Mouse (Mus musculus): ENCODE results near the gene Ndfip2.

Gene Ndfip2

GRCm38 (mm10) chr14:105258379-105259034, at the start of gene Ndfip2:
Gene Ndfip2, plus strand, starts transcription at chr14:105258573.
- DNase-seq = peak; percentile 87 to 91

GRCm38 (mm10) chr14:105219525-105220376, 38.6 kb upstream of the Ndfip2 start:
- no peak for DNase-seq

GRCm38 (mm10) chr14:105222240-105222639, 36.1 kb upstream of the Ndfip2 start:
- no peak for DNase-seq

- no peak for DNase-seq
Measured at GRCm38 (mm10) chr14:105225790-105226189, 32.6 kb upstream of the Ndfip2 start.

- peak; percentile 19 to 27 for DNase-seq
Measured at GRCm38 (mm10) chr14:105232421-105232820, 26.0 kb upstream of the Ndfip2 start.

- DNase-seq = no peak
Measured at GRCm38 (mm10) chr14:105236596-105236995, 21.8 kb upstream of the Ndfip2 start.

GRCm38 (mm10) chr14:105237736-105238135, 20.6 kb upstream of the Ndfip2 start:
- no peak for DNase-seq

GRCm38 (mm10) chr14:105238450-105239038, 19.8 kb upstream of the Ndfip2 start:
- DNase-seq = no peak

GRCm38 (mm10) chr14:105240120-105240519, 18.3 kb upstream of the Ndfip2 start:
- no peak for DNase-seq

GRCm38 (mm10) chr14:105243805-105244443, 14.4 kb upstream of the Ndfip2 start:
- DNase-seq = no peak

- no peak for DNase-seq
Measured at GRCm38 (mm10) chr14:105251038-105251437, 7.3 kb upstream of the Ndfip2 start.

GRCm38 (mm10) chr14:105253304-105253703, 5.1 kb upstream of the Ndfip2 start:
- no peak for DNase-seq

GRCm38 (mm10) chr14:105254401-105254800, 4.0 kb upstream of the Ndfip2 start:
- DNase-seq = no peak

- no peak for DNase-seq
Measured at GRCm38 (mm10) chr14:105255620-105256019, 2.8 kb upstream of the Ndfip2 start.

GRCm38 (mm10) chr14:105259035-105259880, 885 bp downstream of the Ndfip2 start:
- peak; percentile 62 to 75 for DNase-seq

- DNase-seq = no peak
Measured at GRCm38 (mm10) chr14:105262923-105263322, 4.5 kb downstream of the Ndfip2 start.

GRCm38 (mm10) chr14:105267095-105267494, 8.7 kb downstream of the Ndfip2 start:
- no peak for DNase-seq

GRCm38 (mm10) chr14:105272030-105272429, 13.7 kb downstream of the Ndfip2 start:
- no peak for DNase-seq

- DNase-seq = no peak
Measured at GRCm38 (mm10) chr14:105272539-105272938, 14.2 kb downstream of the Ndfip2 start.

GRCm38 (mm10) chr14:105275196-105275595, 16.8 kb downstream of the Ndfip2 start:
- no peak for DNase-seq

GRCm38 (mm10) chr14:105277277-105277676, 18.9 kb downstream of the Ndfip2 start:
- DNase-seq = no peak

GRCm38 (mm10) chr14:105284062-105284461, 25.7 kb downstream of the Ndfip2 start:
- no peak for DNase-seq
